Mouse (Mus musculus) midbrain, embryonic 16.5 days (tissue): Measurements from ENCODE around the gene Npm1. TPM values are rescaled to one million over a fixed set of nuclear protein-coding genes. Genes with fewer than 3 reads are reported as not detected.

Experiments
- ATAC-seq: fragments of 200-750 bp; cut with Nextera tagmentation; 2 replicates; pipeline ENCODE4 v1.8.0; 2017; ENCODE audit warnings: moderate TSS enrichment
- H3K27ac ChIP-seq: fragments of 300-500 bp; sonication (generic); 2 replicates; pipeline ENCODE4 v1.5.1; 2014; ENCODE audit warnings: mild to moderate bottlenecking, low read length, mixed read lengths
- H3K27me3 ChIP-seq: fragments of 300-500 bp; sonication (generic); 2 replicates; pipeline ENCODE4 v1.6.1; 2014; ENCODE audit warnings: low read depth, low read length, mixed read lengths; ENCODE audit not compliant: control insufficient read depth, insufficient read depth
- H3K36me3 ChIP-seq: fragments of 300-500 bp; sonication (generic); 2 replicates; pipeline ENCODE4 v1.6.1; 2014; ENCODE audit warnings: mild to moderate bottlenecking, low read length, moderate library complexity, mixed read lengths; ENCODE audit not compliant: control insufficient read depth, insufficient read depth
- H3K4me1 ChIP-seq: fragments of 300-500 bp; sonication (generic); 2 replicates; pipeline ENCODE4 v1.6.1; 2014; ENCODE audit warnings: mild to moderate bottlenecking, low read length, mixed read lengths; ENCODE audit not compliant: control insufficient read depth, insufficient read depth
- H3K4me2 ChIP-seq: fragments of 300-500 bp; sonication (generic); 2 replicates; pipeline ENCODE4 v1.6.1; 2014; ENCODE audit warnings: mild to moderate bottlenecking, low read length, mixed read lengths
- H3K4me3 ChIP-seq: fragments of 300-500 bp; sonication (generic); 2 replicates; pipeline ENCODE4 v1.5.1; 2014; ENCODE audit warnings: low read depth, mild to moderate bottlenecking, low read length, moderate library complexity, mixed read lengths
- H3K9ac ChIP-seq: fragments of 300-500 bp; sonication (generic); 2 replicates; pipeline ENCODE4 v1.6.1; 2014; ENCODE audit warnings: low read depth, low read length, mixed read lengths
- H3K9me3 ChIP-seq: fragments of 300-500 bp; sonication (generic); replicated peaks from 2 replicates; pipeline ENCODE4 v1.6.1; 2014; ENCODE audit warnings: mild to moderate bottlenecking, low read length, mixed read lengths; ENCODE audit not compliant: control insufficient read depth, poor library complexity, severe bottlenecking
- WGBS: fragments of 180-500 bp; shearing (Covaris S2); extraction: QIAGEN DNeasy Blood & Tissue Kit; methylation state at CpG from one replicate; pipeline ENCODE4 v1.1.7; 2014; 5-methylcytosine and 5-hydroxymethylcytosine counted together
- polyA plus RNA-seq: library from polyadenylated mRNA; unstranded; fragments of >200 nt; fragmentation: Nextera tagmentation; extraction: Ambion mirVana; gene quantifications from 2 replicates; pipeline ENCODE4 v1.2.1, GENCODE M21; 2015

The Npm1 gene
- polyA plus RNA-seq, 1 experiment from 2014 or later, result 349 TPM

GRCm38 (mm10) chr11:33170489-33170888, 7.5 kb upstream of the Npm1 start:
- no peaks in the 10 kb centered on the region for H3K27me3 ChIP-seq
- H3K27ac ChIP-seq, result no peak overlapping the region
- ATAC-seq, result no peak
- H3K4me1 ChIP-seq, result no peaks in the 10 kb centered on the region
- H3K9me3 ChIP-seq, result no peaks in the 10 kb centered on the region
- no peak overlapping the region for H3K9ac ChIP-seq
- no peaks in the 10 kb centered on the region for H3K36me3 ChIP-seq
- H3K4me2 ChIP-seq, result no peak overlapping the region
- H3K4me3 ChIP-seq, result no peak overlapping the region
- WGBS, result 15% methylated on average over 9 of the region's 9 CpGs

GRCm38 (mm10) chr11:33162211-33162997, 602 bp downstream of the Npm1 start:
- peak overlapping the region; percentile 90 for H3K27ac ChIP-seq
- no peaks in the 10 kb centered on the region for H3K9me3 ChIP-seq
- ATAC-seq, result peak; percentile 64
- H3K4me2 ChIP-seq, result peak overlapping the region; percentile 99
- H3K9ac ChIP-seq, result peak overlapping the region; percentile 97
- peak overlapping the region; percentile 99 for H3K4me3 ChIP-seq
- no peaks in the 10 kb centered on the region for H3K27me3 ChIP-seq
- peaks cover 15% of the 10 kb centered on the region for H3K4me1 ChIP-seq
- WGBS, result 3% methylated on average over 52 of the region's 53 CpGs
- H3K36me3 ChIP-seq, result peaks cover 14% of the 10 kb centered on the region

- WGBS, result 92% methylated on average over 3 of the region's 3 CpGs
- H3K9ac ChIP-seq, result no peak overlapping the region
- ATAC-seq, result no peak
- no peaks in the 10 kb centered on the region for H3K9me3 ChIP-seq
- H3K4me3 ChIP-seq, result no peak overlapping the region
- no peak overlapping the region for H3K4me2 ChIP-seq
- H3K36me3 ChIP-seq, result peaks cover 23% of the 10 kb centered on the region
- peaks cover 15% of the 10 kb centered on the region for H3K4me1 ChIP-seq
- no peak overlapping the region for H3K27ac ChIP-seq
- H3K27me3 ChIP-seq, result no peaks in the 10 kb centered on the region
These were observed 3.3 kb downstream of the Npm1 start for GRCm38 (mm10) chr11:33159741-33160140.

- 82% methylated on average over 2 of the region's 2 CpGs for WGBS
- Histone ChIP-seq H3K9ac (no peak overlapping the region), H3K4me3 (no peak overlapping the region), H3K27ac (no peak overlapping the region), H3K27me3 (no peaks in the 10 kb centered on the region), H3K4me1 (peaks cover 15% of the 10 kb centered on the region), H3K4me2 (no peak overlapping the region), H3K9me3 (no peaks in the 10 kb centered on the region), H3K36me3 (peaks cover 27% of the 10 kb centered on the region)
- no peak for ATAC-seq
These were observed 5.4 kb downstream of the Npm1 start for GRCm38 (mm10) chr11:33157453-33158196.

GRCm38 (mm10) chr11:33156436-33157015, 6.5 kb downstream of the Npm1 start:
- 88% methylated on average over 4 of the region's 4 CpGs for WGBS
- Histone ChIP-seq H3K4me3 (no peak overlapping the region), H3K9ac (no peak overlapping the region), H3K36me3 (peaks cover 32% of the 10 kb centered on the region), H3K4me2 (no peak overlapping the region), H3K27ac (no peak overlapping the region), H3K4me1 (peaks cover 10% of the 10 kb centered on the region), H3K27me3 (no peaks in the 10 kb centered on the region), H3K9me3 (no peaks in the 10 kb centered on the region)
- ATAC-seq, result no peak

GRCm38 (mm10) chr11:33154459-33154858, 8.5 kb downstream of the Npm1 start:
- no peak overlapping the region for H3K9ac ChIP-seq
- ATAC-seq, result no peak
- 0 out of 2 replicates have a peak, but pooled peaks cover 2% of the 10 kb centered on the region for H3K4me1 ChIP-seq
- H3K4me3 ChIP-seq, result no peak overlapping the region
- H3K27ac ChIP-seq, result no peak overlapping the region
- no peak overlapping the region for H3K4me2 ChIP-seq
- H3K9me3 ChIP-seq, result no peaks in the 10 kb centered on the region
- no peaks in the 10 kb centered on the region for H3K27me3 ChIP-seq
- WGBS, result 92% methylated on average over 3 of the region's 3 CpGs
- peaks cover 33% of the 10 kb centered on the region for H3K36me3 ChIP-seq

- no peaks in the 10 kb centered on the region for H3K9me3 ChIP-seq
These were observed 10.0 kb downstream of the Npm1 start for GRCm38 (mm10) chr11:33152997-33153396.

GRCm38 (mm10) chr11:33151780-33152145, 11.2 kb downstream of the Npm1 start:
- H3K36me3 ChIP-seq, result peaks cover 25% of the 10 kb centered on the region
- WGBS, result 85% methylated on average over 4 of the region's 4 CpGs

More at GRCm38 (mm10) chr11:33152997-33153396, 10.0 kb downstream of the Npm1 start:
- Histone ChIP-seq H3K27me3 (no peaks in the 10 kb centered on the region), H3K9ac (no peak overlapping the region), H3K4me1 (peaks cover 2% of the 10 kb centered on the region; the same call in 1 of the 2 replicates), H3K4me3 (no peak overlapping the region), H3K36me3 (peaks cover 28% of the 10 kb centered on the region), H3K27ac (no peak overlapping the region), H3K4me2 (no peak overlapping the region)
- no peak for ATAC-seq
- WGBS, result 97% methylated on average over 1 of the region's 1 CpGs

More at GRCm38 (mm10) chr11:33151780-33152145, 11.2 kb downstream of the Npm1 start:
- H3K4me1 ChIP-seq, result peaks cover 5% of the 10 kb centered on the region
- H3K9me3 ChIP-seq, result no peaks in the 10 kb centered on the region
- no peak overlapping the region for H3K9ac ChIP-seq
- no peak overlapping the region for H3K27ac ChIP-seq
- H3K27me3 ChIP-seq, result no peaks in the 10 kb centered on the region
- ATAC-seq, result no peak
- no peak overlapping the region for H3K4me3 ChIP-seq
- no peak overlapping the region for H3K4me2 ChIP-seq
